Mouse (Mus musculus): ENCODE measurements around the gene Nrarp. TPM values are rescaled to one million over a fixed set of nuclear protein-coding genes. Genes with fewer than 3 reads are reported as not detected.
A peak's percentile ranks its signal among the peaks of the same experiment; 100 is the strongest.

Gene Nrarp
- 24.4 and 39.0 TPM in 2 replicates for polyA plus RNA-seq (2012; rRNA removed)

- Histone ChIP-seq H3K4me3 (ENCODE audit: low read depth, low read length) (peak within 1 kb of the TSS; percentile 83), H3K27me3 (ENCODE audit: control insufficient read depth, insufficient read depth, low read length) (no peaks in the 10 kb centered on the region), H3K4me1 (ENCODE audit: control insufficient read depth, insufficient read depth, insufficient read length, low read length) (peaks cover 42% of the 10 kb centered on the region), H3K36me3 (ENCODE audit: control insufficient read depth, insufficient read depth, low read length) (no peaks in the 10 kb centered on the region), H3K27ac (ENCODE audit: insufficient read depth, low read depth, low read length) (peak within 1 kb of the TSS; percentile 90)
- peak; percentile 44; the same call in 1 of the 2 replicates for TF ChIP-seq CTCF (IDR thresholded peaks at IDR 0.05; ENCODE audit: extremely low read depth, insufficient read length, insufficient replicate concordance, low read depth, low read length)
- peak; percentile 83; the same call in 1 of the 2 replicates for TF ChIP-seq POLR2A (IDR thresholded peaks at IDR 0.05; ENCODE audit: low read depth, low read length)
- 1% methylated on average over 35 of the region's 35 CpGs for WGBS
These were observed at the start of gene Nrarp for GRCm38 (mm10) chr2:25180478-25180903. Gene Nrarp, plus strand, starts transcription at chr2:25180758.

- TF ChIP-seq CTCF (IDR thresholded peaks at IDR 0.05; ENCODE audit: extremely low read depth, insufficient read length, insufficient replicate concordance, low read depth, low read length) (no peak), POLR2A (IDR thresholded peaks at IDR 0.05; ENCODE audit: low read depth, low read length) (no peak)
- no peak overlapping the region for H3K27ac ChIP-seq (ENCODE audit: insufficient read depth, low read depth, low read length)
- H3K36me3 ChIP-seq (ENCODE audit: control insufficient read depth, insufficient read depth, low read length): no peaks in the 10 kb centered on the region
- 78% methylated on average over 9 of the region's 9 CpGs for WGBS
- H3K27me3 ChIP-seq (ENCODE audit: control insufficient read depth, insufficient read depth, low read length): no peaks in the 10 kb centered on the region
- no peaks in the 10 kb centered on the region for H3K4me1 ChIP-seq (ENCODE audit: control insufficient read depth, insufficient read depth, insufficient read length, low read length)
- H3K4me3 ChIP-seq (ENCODE audit: low read depth, low read length): no peak overlapping the region
These were observed 49.0 kb upstream of the Nrarp start for GRCm38 (mm10) chr2:25131601-25132000.

GRCm38 (mm10) chr2:25137832-25138231, 42.7 kb upstream of the Nrarp start:
- no peaks in the 10 kb centered on the region for H3K27me3 ChIP-seq (ENCODE audit: control insufficient read depth, insufficient read depth, low read length)
- H3K4me3 ChIP-seq (ENCODE audit: low read depth, low read length): no peak overlapping the region
- WGBS: 48% methylated on average over 6 of the region's 6 CpGs
- TF ChIP-seq CTCF (IDR thresholded peaks at IDR 0.05; ENCODE audit: extremely low read depth, insufficient read length, insufficient replicate concordance, low read depth, low read length): no peak
- no peak for TF ChIP-seq POLR2A (IDR thresholded peaks at IDR 0.05; ENCODE audit: low read depth, low read length)
- H3K27ac ChIP-seq (ENCODE audit: insufficient read depth, low read depth, low read length): no peak overlapping the region
- no peaks in the 10 kb centered on the region for H3K36me3 ChIP-seq (ENCODE audit: control insufficient read depth, insufficient read depth, low read length)
- no peaks in the 10 kb centered on the region for H3K4me1 ChIP-seq (ENCODE audit: control insufficient read depth, insufficient read depth, insufficient read length, low read length)

DNA sequence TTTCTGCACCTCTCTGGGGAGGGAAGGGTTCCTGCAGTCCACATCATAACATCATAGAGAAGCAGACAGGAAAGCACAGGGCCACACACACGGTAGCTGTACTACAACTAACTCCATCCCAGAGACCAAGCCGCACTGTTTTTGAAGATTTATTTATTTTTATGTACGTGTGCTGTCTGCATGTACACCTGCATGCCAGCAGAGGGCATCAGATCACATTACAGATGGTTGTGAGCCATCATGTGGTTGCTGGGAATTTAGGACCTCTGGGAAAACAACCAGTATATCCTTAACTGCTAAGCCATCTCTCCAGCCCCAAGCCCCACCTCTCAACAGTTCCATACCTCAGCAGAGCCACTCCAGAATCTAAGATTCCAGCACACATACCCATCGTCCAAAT, 39.4 kb upstream of the Nrarp start:
- Histone ChIP-seq H3K27ac (ENCODE audit: insufficient read depth, low read depth, low read length) (no peak overlapping the region), H3K36me3 (ENCODE audit: control insufficient read depth, insufficient read depth, low read length) (no peaks in the 10 kb centered on the region), H3K4me1 (ENCODE audit: control insufficient read depth, insufficient read depth, insufficient read length, low read length) (0 out of 2 replicates have a peak, but pooled peaks cover 1% of the 10 kb centered on the region), H3K27me3 (ENCODE audit: control insufficient read depth, insufficient read depth, low read length) (no peaks in the 10 kb centered on the region), H3K4me3 (ENCODE audit: low read depth, low read length) (no peak overlapping the region)
- WGBS: 70% methylated on average over 4 of the region's 4 CpGs
- TF ChIP-seq CTCF (IDR thresholded peaks at IDR 0.05; ENCODE audit: extremely low read depth, insufficient read length, insufficient replicate concordance, low read depth, low read length) (no peak), POLR2A (IDR thresholded peaks at IDR 0.05; ENCODE audit: low read depth, low read length) (no peak)

GRCm38 (mm10) chr2:25141921-25142320, 38.6 kb upstream of the Nrarp start:
- TF ChIP-seq POLR2A (IDR thresholded peaks at IDR 0.05; ENCODE audit: low read depth, low read length) (no peak), CTCF (IDR thresholded peaks at IDR 0.05; ENCODE audit: extremely low read depth, insufficient read length, insufficient replicate concordance, low read depth, low read length) (no peak)
- Histone ChIP-seq H3K4me1 (ENCODE audit: control insufficient read depth, insufficient read depth, insufficient read length, low read length) (0 out of 2 replicates have a peak, but pooled peaks cover 2% of the 10 kb centered on the region), H3K4me3 (ENCODE audit: low read depth, low read length) (no peak overlapping the region), H3K27me3 (ENCODE audit: control insufficient read depth, insufficient read depth, low read length) (no peaks in the 10 kb centered on the region), H3K36me3 (ENCODE audit: control insufficient read depth, insufficient read depth, low read length) (no peaks in the 10 kb centered on the region), H3K27ac (ENCODE audit: insufficient read depth, low read depth, low read length) (no peak overlapping the region)
- WGBS: 84% methylated on average over 5 of the region's 5 CpGs

- 73% methylated on average over 6 of the region's 6 CpGs for WGBS
- H3K27me3 ChIP-seq (ENCODE audit: control insufficient read depth, insufficient read depth, low read length): no peaks in the 10 kb centered on the region
- TF ChIP-seq CTCF (IDR thresholded peaks at IDR 0.05; ENCODE audit: extremely low read depth, insufficient read length, insufficient replicate concordance, low read depth, low read length) (no peak), POLR2A (IDR thresholded peaks at IDR 0.05; ENCODE audit: low read depth, low read length) (no peak)
- H3K27ac ChIP-seq (ENCODE audit: insufficient read depth, low read depth, low read length): no peak overlapping the region
- no peaks in the 10 kb centered on the region for H3K36me3 ChIP-seq (ENCODE audit: control insufficient read depth, insufficient read depth, low read length)
- no peak overlapping the region for H3K4me3 ChIP-seq (ENCODE audit: low read depth, low read length)
- peaks cover 20% of the 10 kb centered on the region for H3K4me1 ChIP-seq (ENCODE audit: control insufficient read depth, insufficient read depth, insufficient read length, low read length)
These were observed 35.2 kb upstream of the Nrarp start for GRCm38 (mm10) chr2:25145346-25145745.

GRCm38 (mm10) chr2:25147398-25147797, 33.2 kb upstream of the Nrarp start:
- no peak for TF ChIP-seq POLR2A (IDR thresholded peaks at IDR 0.05; ENCODE audit: low read depth, low read length)
- no peak for TF ChIP-seq CTCF (IDR thresholded peaks at IDR 0.05; ENCODE audit: extremely low read depth, insufficient read length, insufficient replicate concordance, low read depth, low read length)
- peaks cover 22% of the 10 kb centered on the region for H3K4me1 ChIP-seq (ENCODE audit: control insufficient read depth, insufficient read depth, insufficient read length, low read length)
- no peak overlapping the region for H3K27ac ChIP-seq (ENCODE audit: insufficient read depth, low read depth, low read length)
- H3K27me3 ChIP-seq (ENCODE audit: control insufficient read depth, insufficient read depth, low read length): no peaks in the 10 kb centered on the region
- no peaks in the 10 kb centered on the region for H3K36me3 ChIP-seq (ENCODE audit: control insufficient read depth, insufficient read depth, low read length)
- 84% methylated on average over 5 of the region's 5 CpGs for WGBS
- no peak overlapping the region for H3K4me3 ChIP-seq (ENCODE audit: low read depth, low read length)

Data from small intestine, adult 2 months (tissue).